Mouse (Mus musculus): ENCODE data around the gene Gkap1. TPM values are rescaled to one million over a fixed set of nuclear protein-coding genes. Genes with fewer than 3 reads are reported as not detected.
A peak's percentile ranks its signal among the peaks of the same experiment; 100 is the strongest.

The Gkap1 gene
- polyA plus RNA-seq, 1 experiment from 2014 or later: 26.1 TPM

GRCm38 (mm10) chr13:58214346-58215252 is 60.9 kb downstream of the Gkap1 start:
- peak overlapping the region; percentile 90 for H3K27ac ChIP-seq
- H3K4me3 ChIP-seq (replicated peaks): peak overlapping the region; percentile 99
- peak; percentile 87 for ATAC-seq
- peak overlapping the region; percentile 79 for H3K4me2 ChIP-seq (replicated peaks)
- WGBS: 3% methylated on average over 39 of the region's 49 CpGs
- peaks cover 5% of the 10 kb centered on the region; the same call in 1 of the 2 replicates for H3K27me3 ChIP-seq
- peak overlapping the region; percentile 98 for H3K9ac ChIP-seq (replicated peaks)
- H3K36me3 ChIP-seq: no peaks in the 10 kb centered on the region
- no peaks in the 10 kb centered on the region for H3K9me3 ChIP-seq
- peaks cover 34% of the 10 kb centered on the region for H3K4me1 ChIP-seq (replicated peaks)

GRCm38 (mm10) chr13:58213801-58214200 is 61.7 kb downstream of the Gkap1 start:
- H3K4me2 ChIP-seq (replicated peaks): peak overlapping the region; percentile 79
- no peaks in the 10 kb centered on the region for H3K9me3 ChIP-seq
- peaks cover 34% of the 10 kb centered on the region for H3K4me1 ChIP-seq (replicated peaks)
- peak overlapping the region; percentile 98 for H3K9ac ChIP-seq (replicated peaks)
- no peaks in the 10 kb centered on the region for H3K36me3 ChIP-seq
- no peak for ATAC-seq
- peak overlapping the region; percentile 99 for H3K4me3 ChIP-seq (replicated peaks)
- peaks cover 5% of the 10 kb centered on the region; the same call in 1 of the 2 replicates for H3K27me3 ChIP-seq
- WGBS: 70% methylated on average over 8 of the region's 8 CpGs
- no peak overlapping the region for H3K27ac ChIP-seq

- Histone ChIP-seq H3K27ac (no peak overlapping the region), H3K36me3 (no peaks in the 10 kb centered on the region), H3K27me3 (peaks cover 5% of the 10 kb centered on the region; the same call in 1 of the 2 replicates), H3K4me2 (replicated peaks) (no peak overlapping the region), H3K4me3 (replicated peaks) (no peak overlapping the region), H3K9me3 (no peaks in the 10 kb centered on the region), H3K9ac (replicated peaks) (0 out of 2 replicates have a peak overlapping the region, but pooled peaks have one; percentile 36), H3K4me1 (replicated peaks) (peaks cover 34% of the 10 kb centered on the region)
- no peak for ATAC-seq
- 83% methylated on average over 2 of the region's 2 CpGs for WGBS
These were observed 63.0 kb downstream of the Gkap1 start for GRCm38 (mm10) chr13:58212530-58212929.

- WGBS: 90% methylated on average over 5 of the region's 5 CpGs
- no peak overlapping the region for H3K4me2 ChIP-seq (replicated peaks)
- H3K27ac ChIP-seq: no peak overlapping the region
- H3K4me3 ChIP-seq (replicated peaks): no peak overlapping the region
- no peak for ATAC-seq
- no peaks in the 10 kb centered on the region for H3K9me3 ChIP-seq
- H3K9ac ChIP-seq (replicated peaks): no peak overlapping the region
- H3K36me3 ChIP-seq: no peaks in the 10 kb centered on the region; the same call in 1 of the 2 replicates
- H3K4me1 ChIP-seq (replicated peaks): peaks cover 30% of the 10 kb centered on the region
- no peaks in the 10 kb centered on the region for H3K27me3 ChIP-seq
These were observed 65.1 kb downstream of the Gkap1 start for GRCm38 (mm10) chr13:58210441-58210840.

- Histone ChIP-seq H3K36me3 (no peaks in the 10 kb centered on the region; the same call in 1 of the 2 replicates), H3K9ac (replicated peaks) (no peak overlapping the region), H3K4me2 (replicated peaks) (no peak overlapping the region), H3K9me3 (no peaks in the 10 kb centered on the region), H3K27me3 (no peaks in the 10 kb centered on the region), H3K4me1 (replicated peaks) (peaks cover 5% of the 10 kb centered on the region; the same call in 1 of the 2 replicates), H3K4me3 (replicated peaks) (no peak overlapping the region), H3K27ac (no peak overlapping the region)
- WGBS: 91% methylated on average over 4 of the region's 4 CpGs
- ATAC-seq: no peak
These were observed 69.4 kb downstream of the Gkap1 start for GRCm38 (mm10) chr13:58206084-58206483.

- Histone ChIP-seq H3K9me3 (no peaks in the 10 kb centered on the region), H3K4me3 (replicated peaks) (no peak overlapping the region), H3K27ac (no peak overlapping the region), H3K36me3 (no peaks in the 10 kb centered on the region; the same call in 1 of the 2 replicates), H3K9ac (replicated peaks) (no peak overlapping the region), H3K4me2 (replicated peaks) (no peak overlapping the region), H3K4me1 (replicated peaks) (peaks cover 5% of the 10 kb centered on the region; the same call in 1 of the 2 replicates), H3K27me3 (no peaks in the 10 kb centered on the region)
- no peak for ATAC-seq
- WGBS: 63% methylated on average over 4 of the region's 4 CpGs
These were observed 70.5 kb downstream of the Gkap1 start for GRCm38 (mm10) chr13:58204986-58205385.

GRCm38 (mm10) chr13:58204202-58204601 is 71.3 kb downstream of the Gkap1 start:
- 93% methylated on average over 3 of the region's 3 CpGs for WGBS

GRCm38 (mm10) chr13:58202903-58203302 is 72.6 kb downstream of the Gkap1 start:
- Histone ChIP-seq H3K27me3 (no peaks in the 10 kb centered on the region), H3K9me3 (no peaks in the 10 kb centered on the region), H3K36me3 (peaks cover 3% of the 10 kb centered on the region), H3K4me3 (replicated peaks) (no peak overlapping the region), H3K4me1 (replicated peaks) (peaks cover 5% of the 10 kb centered on the region; the same call in 1 of the 2 replicates), H3K27ac (no peak overlapping the region), H3K9ac (replicated peaks) (no peak overlapping the region), H3K4me2 (replicated peaks) (no peak overlapping the region)
- WGBS: 97% methylated on average over 1 of the region's 1 CpGs
- ATAC-seq: no peak

More at GRCm38 (mm10) chr13:58204202-58204601, 71.3 kb downstream of the Gkap1 start:
- Histone ChIP-seq H3K4me3 (replicated peaks) (no peak overlapping the region), H3K4me2 (replicated peaks) (no peak overlapping the region), H3K36me3 (no peaks in the 10 kb centered on the region; the same call in 1 of the 2 replicates), H3K27ac (no peak overlapping the region), H3K9me3 (no peaks in the 10 kb centered on the region), H3K4me1 (replicated peaks) (peaks cover 5% of the 10 kb centered on the region; the same call in 1 of the 2 replicates), H3K9ac (replicated peaks) (no peak overlapping the region), H3K27me3 (no peaks in the 10 kb centered on the region)
- ATAC-seq: no peak

GRCm38 (mm10) chr13:58201908-58202307 is 73.6 kb downstream of the Gkap1 start:
- Histone ChIP-seq H3K36me3 (peaks cover 13% of the 10 kb centered on the region), H3K27me3 (no peaks in the 10 kb centered on the region), H3K4me1 (replicated peaks) (peaks cover 5% of the 10 kb centered on the region; the same call in 1 of the 2 replicates), H3K27ac (no peak overlapping the region), H3K4me2 (replicated peaks) (no peak overlapping the region), H3K9me3 (no peaks in the 10 kb centered on the region), H3K9ac (replicated peaks) (no peak overlapping the region), H3K4me3 (replicated peaks) (no peak overlapping the region)
- no peak for ATAC-seq
- WGBS: 96% methylated on average over 3 of the region's 3 CpGs

- H3K9ac ChIP-seq (replicated peaks): no peak overlapping the region
- no peaks in the 10 kb centered on the region for H3K27me3 ChIP-seq
- peaks cover 15% of the 10 kb centered on the region for H3K36me3 ChIP-seq
- no peak overlapping the region for H3K4me2 ChIP-seq (replicated peaks)
- 88% methylated on average over 6 of the region's 6 CpGs for WGBS
- H3K4me3 ChIP-seq (replicated peaks): no peak overlapping the region
- no peak for ATAC-seq
- no peaks in the 10 kb centered on the region for H3K9me3 ChIP-seq
- H3K27ac ChIP-seq: no peak overlapping the region
- H3K4me1 ChIP-seq (replicated peaks): peaks cover 5% of the 10 kb centered on the region; the same call in 1 of the 2 replicates
These were observed 74.2 kb downstream of the Gkap1 start for GRCm38 (mm10) chr13:58201343-58201742.

- H3K4me1 ChIP-seq (replicated peaks): no peaks in the 10 kb centered on the region
- no peak overlapping the region for H3K27ac ChIP-seq
- 94% methylated on average over 7 of the region's 7 CpGs for WGBS
- no peak overlapping the region for H3K4me3 ChIP-seq (replicated peaks)
- no peaks in the 10 kb centered on the region for H3K27me3 ChIP-seq
- peaks cover 33% of the 10 kb centered on the region for H3K36me3 ChIP-seq
- H3K9ac ChIP-seq (replicated peaks): no peak overlapping the region
- H3K4me2 ChIP-seq (replicated peaks): no peak overlapping the region
- ATAC-seq: no peak
- H3K9me3 ChIP-seq: no peaks in the 10 kb centered on the region
These were observed 77.4 kb downstream of the Gkap1 start for GRCm38 (mm10) chr13:58197981-58198640.

GRCm38 (mm10) chr13:58197211-58197610 is 78.3 kb downstream of the Gkap1 start:
- no peaks in the 10 kb centered on the region for H3K9me3 ChIP-seq
- H3K4me2 ChIP-seq (replicated peaks): no peak overlapping the region
- H3K27ac ChIP-seq: no peak overlapping the region
- H3K27me3 ChIP-seq: no peaks in the 10 kb centered on the region
- H3K9ac ChIP-seq (replicated peaks): no peak overlapping the region
- H3K4me3 ChIP-seq (replicated peaks): no peak overlapping the region
- peaks cover 38% of the 10 kb centered on the region for H3K36me3 ChIP-seq
- no peak for ATAC-seq
- WGBS: 86% methylated on average over 3 of the region's 3 CpGs
- H3K4me1 ChIP-seq (replicated peaks): no peaks in the 10 kb centered on the region
